Mouse (Mus musculus) small intestine, adult 2 months (tissue): ENCODE measurements at regions not wholly inside any gene's neighbourhood (a gene's known extent, or its start where the extent isn't known, plus 50 kb on each side); places are given as distances from the start of the nearest gene placed in this dataset.

Experiments used
- H3K27ac ChIP-seq: fragments of 200-500 bp; 2 replicates; pipeline ENCODE4 v1.5.1; 2012; ENCODE audit warnings: low read depth, low read length, control low read depth, inconsistent platforms; ENCODE audit not compliant: insufficient read depth
- H3K27me3 ChIP-seq: fragments of 200-500 bp; 2 replicates; pipeline ENCODE4 v1.6.1; 2012; ENCODE audit warnings: mild to moderate bottlenecking, moderate library complexity, low read length, inconsistent platforms; ENCODE audit not compliant: control insufficient read depth, insufficient read depth
- H3K36me3 ChIP-seq: fragments of 200-500 bp; 2 replicates; pipeline ENCODE4 v1.6.1; 2012; ENCODE audit warnings: mild to moderate bottlenecking, low read length, control low read depth, inconsistent platforms; ENCODE audit not compliant: control insufficient read depth, insufficient read depth
- H3K4me1 ChIP-seq: fragments of 200-500 bp; 2 replicates; pipeline ENCODE4 v1.6.1; 2012; ENCODE audit warnings: low read length, inconsistent platforms, mixed read lengths; ENCODE audit not compliant: control insufficient read depth, insufficient read depth, insufficient read length
- H3K4me3 ChIP-seq: fragments of 200-500 bp; 2 replicates; pipeline ENCODE4 v1.5.1; 2012; ENCODE audit warnings: low read depth, mild to moderate bottlenecking, control low read depth, inconsistent platforms, low read length, moderate library complexity
- CTCF ChIP-seq: fragments of 200-500 bp; IDR thresholded peaks from 2 replicates; pipeline ENCODE4 v1.5.1; 2012; ENCODE audit warnings: low read depth, mild to moderate bottlenecking, control low read depth, inconsistent platforms, low read length, moderate library complexity, mixed read lengths; ENCODE audit not compliant: insufficient replicate concordance, insufficient read length; ENCODE audit errors: extremely low read depth
- POLR2A ChIP-seq: fragments of 200-500 bp; IDR thresholded peaks from 2 replicates; pipeline ENCODE4 v1.6.1; 2012; ENCODE audit warnings: low read depth, mild to moderate bottlenecking, control low read depth, inconsistent platforms, low read length, moderate library complexity
- WGBS: fragments of 180-500 bp; shearing (Covaris S2); methylation state at CpG from one replicate; pipeline ENCODE4 v1.1.7; 2018; 5-methylcytosine and 5-hydroxymethylcytosine counted together

- TF ChIP-seq POLR2A (no peak), CTCF (no peak)
- H3K4me1 ChIP-seq = no peaks in the 10 kb centered on the region
- H3K36me3 ChIP-seq = no peaks in the 10 kb centered on the region
- H3K27me3 ChIP-seq = no peaks in the 10 kb centered on the region
- 77% methylated on average over 1 of the region's 1 CpGs for WGBS
- no peak overlapping the region for H3K27ac ChIP-seq
- no peak overlapping the region for H3K4me3 ChIP-seq
Measured at GRCm38 (mm10) chr9:94267243-94267642, 270.6 kb downstream of the 1190002N15Rik start.

- no peaks in the 10 kb centered on the region for H3K36me3 ChIP-seq
- 34% methylated on average over 8 of the region's 8 CpGs for WGBS
- H3K27ac ChIP-seq = no peak overlapping the region
- H3K4me3 ChIP-seq = no peak overlapping the region
- H3K4me1 ChIP-seq = no peaks in the 10 kb centered on the region
- TF ChIP-seq CTCF (no peak), POLR2A (no peak)
- H3K27me3 ChIP-seq = no peaks in the 10 kb centered on the region
Measured at GRCm38 (mm10) chr9:94239479-94240241, 298.2 kb downstream of the 1190002N15Rik start.

- H3K4me1 ChIP-seq = no peaks in the 10 kb centered on the region
- no peak overlapping the region for H3K27ac ChIP-seq
- no peaks in the 10 kb centered on the region for H3K36me3 ChIP-seq
- no peaks in the 10 kb centered on the region for H3K27me3 ChIP-seq
- H3K4me3 ChIP-seq = no peak overlapping the region
- TF ChIP-seq POLR2A = no peak
- no peak for TF ChIP-seq CTCF
Measured at GRCm38 (mm10) chr9:94238565-94238964, 299.3 kb downstream of the 1190002N15Rik start.

GRCm38 (mm10) chr9:94229537-94229936 lies 308.3 kb downstream of the 1190002N15Rik start:
- 83% methylated on average over 2 of the region's 2 CpGs for WGBS

GRCm38 (mm10) chr9:94219116-94219515 lies 318.8 kb downstream of the 1190002N15Rik start:
- no peaks in the 10 kb centered on the region for H3K36me3 ChIP-seq
- no peak overlapping the region for H3K4me3 ChIP-seq
- H3K27ac ChIP-seq = no peak overlapping the region
- H3K4me1 ChIP-seq = no peaks in the 10 kb centered on the region
- WGBS = 63% methylated on average over 2 of the region's 2 CpGs
- TF ChIP-seq CTCF (no peak), POLR2A (no peak)
- H3K27me3 ChIP-seq = no peaks in the 10 kb centered on the region; the same call in 1 of the 2 replicates

More at GRCm38 (mm10) chr9:94229537-94229936, 308.3 kb downstream of the 1190002N15Rik start:
- TF ChIP-seq CTCF (no peak), POLR2A (no peak)
- no peaks in the 10 kb centered on the region for H3K27me3 ChIP-seq
- H3K36me3 ChIP-seq = no peaks in the 10 kb centered on the region
- no peaks in the 10 kb centered on the region for H3K4me1 ChIP-seq
- H3K27ac ChIP-seq = no peak overlapping the region
- H3K4me3 ChIP-seq = no peak overlapping the region

DNA sequence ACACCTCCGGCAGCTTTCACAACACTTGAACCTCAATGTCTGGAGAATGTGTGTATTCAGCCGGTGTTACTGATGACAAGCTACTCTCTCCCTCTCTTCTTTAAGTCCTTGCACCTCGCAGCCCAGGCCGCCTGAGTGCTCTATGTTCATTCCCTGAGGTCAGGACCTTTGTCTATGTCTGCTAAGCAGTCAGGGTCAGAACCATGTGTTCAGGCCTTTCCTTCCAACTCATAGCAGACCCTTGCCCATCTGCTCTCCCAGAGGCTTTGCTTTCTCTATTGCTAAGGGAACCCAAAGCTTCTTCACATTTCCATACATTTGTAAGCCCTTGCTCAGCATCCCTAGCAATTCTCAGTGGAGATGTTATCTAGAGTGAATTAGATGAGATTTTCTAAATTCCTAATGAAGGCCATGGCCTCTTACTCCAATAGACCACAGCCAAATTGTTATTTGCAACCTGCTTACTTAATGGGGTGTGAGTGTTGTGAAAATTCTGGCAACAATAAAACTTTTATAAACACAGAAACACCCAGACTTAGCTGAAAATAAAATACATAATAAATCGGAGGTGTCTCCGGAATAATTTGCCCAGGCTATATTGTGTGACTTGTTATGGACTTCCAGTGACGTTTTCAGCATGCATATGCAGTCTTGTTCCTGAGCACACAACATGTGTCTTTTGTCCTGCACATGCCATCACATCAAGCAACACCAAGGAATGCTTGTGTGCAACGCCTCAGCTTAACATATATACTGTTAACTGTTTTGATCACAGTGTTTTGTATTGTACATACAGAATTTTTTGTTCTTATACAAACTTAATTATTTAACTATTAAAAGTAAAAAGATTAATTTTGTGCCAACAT lies 321.2 kb downstream of the 1190002N15Rik start:
- H3K36me3 ChIP-seq = no peaks in the 10 kb centered on the region
- WGBS = 74% methylated on average over 8 of the region's 8 CpGs
- H3K27ac ChIP-seq = no peak overlapping the region
- no peaks in the 10 kb centered on the region; the same call in 1 of the 2 replicates for H3K27me3 ChIP-seq
- H3K4me1 ChIP-seq = no peaks in the 10 kb centered on the region
- no peak overlapping the region for H3K4me3 ChIP-seq
- TF ChIP-seq POLR2A (no peak), CTCF (no peak)

GRCm38 (mm10) chr9:94210467-94211249 lies 327.2 kb downstream of the 1190002N15Rik start:
- Histone ChIP-seq H3K36me3 (no peaks in the 10 kb centered on the region), H3K27ac (no peak overlapping the region), H3K4me3 (no peak overlapping the region), H3K27me3 (no peaks in the 10 kb centered on the region), H3K4me1 (no peaks in the 10 kb centered on the region)
- no peak for TF ChIP-seq CTCF
- WGBS = 44% methylated on average over 9 of the region's 9 CpGs
